Mouse (Mus musculus): ENCODE measurements at regions not wholly inside any gene's neighbourhood (a gene's known extent, or its start where the extent isn't known, plus 50 kb on each side); places are given as distances from the start of the nearest gene placed in this dataset.

DNA sequence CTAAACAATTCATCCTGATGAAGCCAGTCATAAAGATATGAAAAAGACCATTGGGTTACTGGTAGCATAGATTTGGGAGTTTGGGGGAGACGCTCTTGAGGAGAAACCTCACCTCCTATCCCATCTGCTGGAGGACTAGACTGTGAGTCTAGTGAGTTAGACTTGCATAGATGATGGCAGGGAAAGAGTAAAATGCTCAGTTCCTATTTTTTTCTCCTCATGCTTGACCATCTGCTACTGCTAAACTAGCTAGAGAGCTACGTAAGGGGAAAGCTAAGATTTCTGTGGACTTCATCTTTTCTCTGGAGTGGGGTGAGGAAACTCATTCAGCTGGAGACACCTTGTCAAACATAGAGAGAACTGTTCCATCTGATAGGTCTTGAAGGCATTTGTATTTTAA is 118.4 kb upstream of the Gnao1 start:
- WGBS = 90% methylated on average over 2 of the region's 2 CpGs
- H3K4me1 ChIP-seq = no peaks in the 10 kb centered on the region

DNA sequence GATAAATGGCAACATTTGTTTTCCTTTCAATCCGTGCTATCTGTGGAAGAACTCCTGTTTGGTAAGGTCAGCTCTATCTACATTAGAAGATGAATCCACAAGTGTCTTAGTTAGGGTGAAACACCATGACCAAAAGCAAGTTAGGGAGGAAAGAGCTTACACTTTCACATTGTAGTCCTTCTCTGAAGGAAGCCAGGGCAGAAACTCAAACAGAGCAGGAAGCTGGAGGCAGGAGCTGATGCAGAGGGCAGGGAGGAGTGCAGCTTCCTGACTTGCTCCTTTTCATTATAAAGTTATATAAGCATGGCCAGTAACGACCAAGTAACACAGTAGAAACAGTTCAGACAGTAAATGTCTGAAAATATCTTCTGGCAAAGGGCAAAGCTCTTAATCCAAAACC is 117.9 kb upstream of the Gnao1 start:
- no peaks in the 10 kb centered on the region for H3K9me3 ChIP-seq
- H3K27ac ChIP-seq (replicated peaks) = no peak overlapping the region
- no peaks in the 10 kb centered on the region for H3K36me3 ChIP-seq
- WGBS = 62% methylated on average over 2 of the region's 2 CpGs
- ATAC-seq (ENCODE audit: extremely low read depth, insufficient number of reproducible peaks, low FRiP score, low TSS enrichment) = no peak
- H3K9ac ChIP-seq = no peak overlapping the region
- no peaks in the 10 kb centered on the region for H3K4me1 ChIP-seq
- no peak overlapping the region for H3K4me3 ChIP-seq
- H3K4me2 ChIP-seq = no peak overlapping the region
- no peaks in the 10 kb centered on the region for H3K27me3 ChIP-seq (replicated peaks)

More for the DNA sequence above, 118.4 kb upstream of the Gnao1 start:
- H3K27ac ChIP-seq (replicated peaks) = no peak overlapping the region
- H3K36me3 ChIP-seq = no peaks in the 10 kb centered on the region
- ATAC-seq (ENCODE audit: extremely low read depth, insufficient number of reproducible peaks, low FRiP score, low TSS enrichment) = no peak
- no peaks in the 10 kb centered on the region for H3K9me3 ChIP-seq
- no peak overlapping the region for H3K9ac ChIP-seq
- no peak overlapping the region for H3K4me3 ChIP-seq
- no peak overlapping the region for H3K4me2 ChIP-seq
- no peaks in the 10 kb centered on the region for H3K27me3 ChIP-seq (replicated peaks)

DNA sequence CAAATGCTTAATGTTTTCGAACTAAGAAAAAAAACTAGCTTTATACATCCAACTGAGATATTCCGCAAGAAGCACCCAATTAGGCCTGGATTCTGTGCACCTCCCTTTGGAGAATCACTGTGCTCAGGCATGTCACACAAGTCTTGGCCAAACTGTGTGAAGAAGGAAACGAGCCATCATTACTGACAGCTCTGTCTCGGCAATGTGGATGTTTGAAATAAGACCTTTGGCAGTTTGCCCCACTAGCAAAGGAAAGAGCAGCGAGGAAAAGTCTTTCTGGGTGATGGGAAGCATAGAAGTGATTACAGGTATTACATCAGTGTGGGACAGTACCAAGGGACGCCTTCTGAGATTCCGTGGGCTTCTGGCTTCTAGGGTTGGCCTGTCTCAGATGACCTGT is 112.6 kb upstream of the Gnao1 start:
- Histone ChIP-seq H3K27ac (replicated peaks) (no peak overlapping the region), H3K4me3 (no peak overlapping the region), H3K36me3 (no peaks in the 10 kb centered on the region), H3K9ac (no peak overlapping the region), H3K4me1 (peaks cover 6% of the 10 kb centered on the region), H3K4me2 (no peak overlapping the region), H3K27me3 (replicated peaks) (no peaks in the 10 kb centered on the region), H3K9me3 (no peaks in the 10 kb centered on the region)
- WGBS = 42% methylated on average over 7 of the region's 7 CpGs
- no peak for ATAC-seq (ENCODE audit: extremely low read depth, insufficient number of reproducible peaks, low FRiP score, low TSS enrichment)

DNA sequence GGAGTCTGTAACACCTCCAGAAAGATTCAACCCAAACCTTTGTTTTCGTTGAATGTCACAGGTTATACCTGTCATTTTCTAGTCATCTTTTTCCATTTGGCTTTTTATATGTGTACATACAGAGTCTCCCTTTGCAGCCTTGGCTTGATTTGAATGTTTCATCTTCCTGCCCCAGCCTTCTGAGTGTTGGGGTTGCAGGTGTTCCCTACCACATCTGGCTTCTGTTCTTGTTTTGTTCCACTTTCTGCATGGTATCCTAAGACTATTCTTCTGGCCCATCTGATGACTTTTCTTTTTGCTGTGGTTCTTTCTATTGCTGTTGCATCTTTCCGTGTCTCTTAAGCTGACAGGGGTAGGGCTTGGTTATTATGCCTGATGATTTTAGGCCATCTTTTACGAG is 111.3 kb upstream of the Gnao1 start:
- peaks cover 6% of the 10 kb centered on the region for H3K4me1 ChIP-seq
- ATAC-seq (ENCODE audit: extremely low read depth, insufficient number of reproducible peaks, low FRiP score, low TSS enrichment) = no peak
- no peaks in the 10 kb centered on the region for H3K36me3 ChIP-seq
- H3K27me3 ChIP-seq (replicated peaks) = no peaks in the 10 kb centered on the region
- WGBS = 79% methylated on average over 3 of the region's 3 CpGs
- no peak overlapping the region for H3K4me2 ChIP-seq
- H3K27ac ChIP-seq (replicated peaks) = no peak overlapping the region
- no peak overlapping the region for H3K9ac ChIP-seq
- no peak overlapping the region for H3K4me3 ChIP-seq
- no peaks in the 10 kb centered on the region for H3K9me3 ChIP-seq

DNA sequence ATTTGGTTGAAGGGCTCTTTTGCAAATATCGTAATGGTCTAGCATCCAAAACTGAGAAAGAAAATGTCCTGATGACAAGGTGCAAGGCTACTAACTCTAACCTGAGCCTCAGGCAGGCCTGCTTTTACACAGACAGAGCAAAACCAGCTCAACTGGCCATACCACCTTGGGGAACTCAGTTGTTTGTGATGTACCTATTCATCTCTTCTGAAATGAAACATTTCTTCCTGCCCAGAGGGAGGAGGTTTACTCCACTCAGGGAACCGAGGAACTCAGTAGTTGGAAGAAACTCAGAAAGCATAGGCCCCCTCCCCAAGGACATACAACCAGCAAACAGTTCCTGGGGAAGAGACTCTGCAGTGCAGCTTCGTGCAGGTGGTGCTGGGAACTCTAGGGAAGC is 108.4 kb upstream of the Gnao1 start:
- no peak for ATAC-seq (ENCODE audit: extremely low read depth, insufficient number of reproducible peaks, low FRiP score, low TSS enrichment)
- H3K4me1 ChIP-seq = peaks cover 6% of the 10 kb centered on the region
- no peaks in the 10 kb centered on the region for H3K36me3 ChIP-seq
- 72% methylated on average over 3 of the region's 3 CpGs for whole genome bisulfite sequencing
- no peak overlapping the region for H3K27ac ChIP-seq (replicated peaks)
- H3K9me3 ChIP-seq = no peaks in the 10 kb centered on the region
- no peak overlapping the region for H3K9ac ChIP-seq
- H3K4me2 ChIP-seq = no peak overlapping the region
- no peaks in the 10 kb centered on the region for H3K27me3 ChIP-seq (replicated peaks)
- H3K4me3 ChIP-seq = no peak overlapping the region

DNA sequence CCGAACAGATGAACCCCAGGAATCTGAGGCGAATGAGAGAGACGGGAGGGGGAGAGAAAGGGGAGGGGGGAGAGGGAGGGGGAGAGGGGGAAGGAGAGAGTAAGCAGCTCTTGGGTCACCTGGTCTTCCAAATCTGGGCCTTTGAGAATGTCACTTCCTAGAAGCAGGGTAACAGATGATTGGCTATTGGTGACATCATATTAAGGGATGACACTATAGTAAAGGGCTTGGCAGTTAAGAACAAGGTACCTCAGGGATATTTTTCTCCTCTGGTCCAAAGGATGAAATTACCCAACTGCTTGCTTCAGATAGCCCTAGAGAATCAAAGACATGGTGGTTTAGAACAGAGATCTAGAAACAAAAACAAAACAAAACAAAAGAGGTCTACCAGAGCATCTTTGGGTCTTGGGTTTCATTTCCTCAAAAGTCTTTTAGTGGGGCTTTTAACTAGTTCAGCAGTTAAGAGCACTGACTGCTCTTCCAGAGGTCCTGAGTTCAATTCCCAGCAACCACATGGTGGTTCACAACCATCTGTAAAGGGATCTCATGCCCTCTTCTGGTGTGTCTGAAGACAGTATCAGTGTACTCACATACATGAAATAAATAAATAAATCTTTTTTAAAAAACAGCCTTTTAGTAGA is 97.6 kb upstream of the Gnao1 start:
- no peak overlapping the region for H3K4me3 ChIP-seq
- H3K9me3 ChIP-seq = no peaks in the 10 kb centered on the region
- no peak overlapping the region for H3K4me2 ChIP-seq
- no peak for ATAC-seq (ENCODE audit: extremely low read depth, insufficient number of reproducible peaks, low FRiP score, low TSS enrichment)
- H3K36me3 ChIP-seq = no peaks in the 10 kb centered on the region
- H3K9ac ChIP-seq = no peak overlapping the region
- no peak overlapping the region for H3K27ac ChIP-seq (replicated peaks)
- H3K27me3 ChIP-seq (replicated peaks) = no peaks in the 10 kb centered on the region
- no peaks in the 10 kb centered on the region for H3K4me1 ChIP-seq
- 80% methylated on average over 3 of the region's 3 CpGs for WGBS

DNA sequence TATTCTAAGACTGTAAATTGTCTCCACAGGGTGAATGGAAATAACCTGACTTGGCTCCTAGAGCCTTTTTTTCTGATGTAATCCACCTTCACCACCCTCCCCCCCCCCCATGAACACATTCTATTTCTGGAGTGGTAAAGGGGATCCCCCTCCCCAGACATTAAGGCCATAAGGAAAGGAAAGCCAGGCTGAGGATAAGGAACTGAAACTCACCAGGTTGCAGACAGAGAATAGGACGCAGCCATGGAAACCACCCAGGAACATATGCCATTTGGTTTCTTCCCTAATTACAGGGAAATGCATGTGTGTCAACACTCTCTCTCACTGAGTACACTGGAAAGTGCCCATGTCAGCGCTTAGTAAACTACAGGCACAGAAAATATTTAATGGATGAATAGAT is 96.5 kb upstream of the Gnao1 start:
- H3K9me3 ChIP-seq = 0 out of 2 replicates have a peak, but pooled peaks cover 3% of the 10 kb centered on the region
- H3K27me3 ChIP-seq (replicated peaks) = no peaks in the 10 kb centered on the region
- H3K27ac ChIP-seq (replicated peaks) = no peak overlapping the region
- no peak overlapping the region for H3K4me2 ChIP-seq
- H3K9ac ChIP-seq = no peak overlapping the region
- no peaks in the 10 kb centered on the region for H3K36me3 ChIP-seq
- H3K4me3 ChIP-seq = no peak overlapping the region
- H3K4me1 ChIP-seq = no peaks in the 10 kb centered on the region
- ATAC-seq (ENCODE audit: extremely low read depth, insufficient number of reproducible peaks, low FRiP score, low TSS enrichment) = no peak
- WGBS = 72% methylated on average over 2 of the region's 2 CpGs

DNA sequence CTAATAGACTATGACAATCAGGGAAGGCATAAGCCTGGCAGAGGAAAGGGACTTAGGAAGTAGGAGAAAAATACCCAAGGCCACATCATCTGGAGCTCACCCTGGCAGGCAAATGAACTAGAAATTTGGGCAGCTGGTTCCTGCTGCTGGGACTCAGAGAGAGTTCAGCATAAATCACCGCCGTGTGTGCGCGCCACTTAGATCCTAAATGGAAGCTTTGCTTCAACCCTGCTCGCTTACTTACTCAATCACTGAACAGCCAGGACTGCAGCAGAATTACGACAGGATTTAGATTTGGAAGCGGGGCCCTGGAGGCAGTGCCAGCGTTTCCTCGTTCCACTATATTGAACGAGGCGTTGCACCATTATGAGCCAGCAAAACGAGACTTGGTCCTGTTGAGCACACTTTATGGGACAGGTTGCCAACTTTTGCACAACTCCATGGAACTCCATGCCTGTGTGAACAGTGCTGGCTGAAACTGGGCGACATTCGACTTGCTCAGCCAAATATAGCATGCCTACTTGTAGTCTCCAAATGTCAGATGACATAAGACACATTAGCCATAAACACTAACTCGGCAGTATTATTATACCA is 84.8 kb upstream of the Gnao1 start:
- no peak for ATAC-seq (ENCODE audit: extremely low read depth, insufficient number of reproducible peaks, low FRiP score, low TSS enrichment)
- Histone ChIP-seq H3K4me3 (no peak overlapping the region), H3K36me3 (no peaks in the 10 kb centered on the region), H3K27me3 (replicated peaks) (no peaks in the 10 kb centered on the region), H3K27ac (replicated peaks) (no peak overlapping the region), H3K9me3 (no peaks in the 10 kb centered on the region), H3K9ac (no peak overlapping the region), H3K4me2 (no peak overlapping the region), H3K4me1 (peaks cover 7% of the 10 kb centered on the region; the same call in 1 of the 2 replicates)
- WGBS = 74% methylated on average over 15 of the region's 15 CpGs

DNA sequence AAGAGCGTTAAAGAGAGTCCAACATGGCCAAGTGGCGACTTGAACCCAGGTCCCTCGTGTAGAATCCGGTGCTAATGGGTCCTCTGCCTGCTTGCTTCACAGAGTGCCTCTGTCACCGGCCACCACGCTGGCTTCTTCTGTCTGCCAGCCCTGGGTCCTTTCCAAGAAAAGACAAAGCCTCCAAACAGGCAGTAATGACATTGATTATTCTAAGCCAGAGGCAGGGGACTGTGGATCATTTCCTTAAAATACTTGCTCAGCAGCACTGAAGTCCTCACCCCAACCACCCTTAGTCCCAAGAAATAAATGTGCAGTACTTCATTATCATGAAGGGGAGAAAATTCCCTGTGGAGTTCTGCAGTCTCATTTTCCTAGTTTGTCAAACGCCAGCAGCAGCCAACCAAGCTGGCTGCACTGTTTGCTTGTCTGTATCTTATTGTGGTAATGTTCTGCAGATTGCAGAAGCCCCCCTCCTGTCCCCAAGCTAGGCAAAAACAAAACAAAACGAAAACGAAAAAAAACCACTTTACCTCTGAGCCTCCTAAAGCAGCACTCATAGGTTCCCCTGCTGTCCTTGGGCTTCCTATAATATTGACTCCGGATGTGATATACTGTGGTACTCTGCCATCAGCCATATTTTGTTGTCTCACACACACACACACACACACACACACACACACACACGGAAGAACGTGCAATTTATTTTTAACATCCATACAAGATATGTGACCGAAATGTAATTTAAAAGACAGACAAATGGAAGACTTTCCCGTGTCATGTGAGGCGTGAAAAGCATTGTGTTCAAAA is 80.4 kb upstream of the Gnao1 start:
- Histone ChIP-seq H3K27ac (replicated peaks) (no peak overlapping the region), H3K9ac (no peak overlapping the region), H3K36me3 (no peaks in the 10 kb centered on the region), H3K27me3 (replicated peaks) (no peaks in the 10 kb centered on the region), H3K4me2 (no peak overlapping the region), H3K9me3 (no peaks in the 10 kb centered on the region), H3K4me1 (peaks cover 23% of the 10 kb centered on the region), H3K4me3 (no peak overlapping the region)
- ATAC-seq (ENCODE audit: extremely low read depth, insufficient number of reproducible peaks, low FRiP score, low TSS enrichment) = no peak
- WGBS = 70% methylated on average over 15 of the region's 15 CpGs

DNA sequence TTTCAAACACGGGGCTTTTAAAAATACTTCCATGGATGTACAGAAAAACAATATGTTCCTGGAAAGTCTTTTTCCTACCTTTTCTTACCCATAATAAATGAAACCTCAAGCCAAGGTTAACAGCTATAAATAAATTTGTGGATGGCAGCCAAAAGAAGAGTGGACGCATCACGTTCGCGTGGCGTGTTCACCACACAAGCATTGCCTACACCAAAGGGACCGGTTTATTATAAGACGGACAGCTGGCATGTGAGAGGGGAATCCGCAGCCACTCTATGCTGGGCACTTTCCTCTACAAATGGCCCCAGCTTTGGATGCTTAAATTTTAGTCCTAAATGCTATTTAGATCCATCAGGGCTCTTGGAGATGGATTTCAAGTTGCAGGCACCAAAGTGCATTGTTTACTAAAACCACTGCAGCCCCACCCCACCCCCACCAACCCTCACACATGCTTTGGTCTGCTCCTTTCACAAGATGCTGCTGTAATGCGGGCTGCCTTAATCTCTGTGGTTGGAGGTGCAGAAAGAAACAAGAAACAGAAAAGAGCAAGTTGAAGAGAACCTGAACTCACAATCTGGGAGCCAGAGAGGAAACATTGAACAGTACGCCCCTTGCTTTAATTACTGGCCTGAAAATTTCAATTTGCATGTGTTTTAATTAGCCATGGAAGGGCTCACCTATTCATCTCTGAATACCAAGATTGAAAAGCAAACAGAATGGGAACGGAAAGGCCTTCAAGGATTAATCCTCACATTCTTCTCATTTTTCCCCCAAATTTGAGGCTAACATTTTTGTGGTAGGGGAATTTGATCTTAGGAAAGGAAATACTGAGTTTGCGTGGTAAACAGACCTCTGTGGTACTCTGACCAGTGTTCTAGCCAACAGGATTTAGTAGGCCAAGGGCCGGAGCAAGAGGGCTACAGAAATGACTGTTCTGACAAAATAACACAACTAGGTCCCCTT is 78.7 kb upstream of the Gnao1 start:
- Histone ChIP-seq H3K27me3 (replicated peaks) (no peaks in the 10 kb centered on the region), H3K4me1 (peaks cover 40% of the 10 kb centered on the region), H3K4me2 (no peak overlapping the region), H3K36me3 (no peaks in the 10 kb centered on the region), H3K9me3 (no peaks in the 10 kb centered on the region), H3K9ac (no peak overlapping the region), H3K4me3 (no peak overlapping the region), H3K27ac (replicated peaks) (no peak overlapping the region)
- 64% methylated on average over 14 of the region's 14 CpGs for WGBS
- ATAC-seq (ENCODE audit: extremely low read depth, insufficient number of reproducible peaks, low FRiP score, low TSS enrichment) = no peak

DNA sequence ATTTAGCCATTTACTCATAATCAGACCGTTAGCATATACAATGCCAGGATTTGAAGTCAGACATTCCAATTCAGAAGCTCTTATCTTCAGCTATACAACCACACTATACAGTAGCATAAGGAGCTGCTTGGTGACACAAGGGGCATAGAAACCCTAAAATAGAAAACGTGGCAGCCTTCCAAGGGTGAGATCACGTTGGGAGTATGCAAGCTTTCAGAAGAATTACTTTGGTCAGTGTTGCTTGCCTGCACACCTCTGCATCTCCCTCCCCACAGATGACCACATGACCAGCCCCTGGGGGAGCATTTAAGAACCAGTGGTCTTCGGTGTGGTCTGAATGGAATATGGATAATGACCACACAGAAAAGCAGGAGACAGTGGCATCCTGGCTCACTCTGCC is 74.9 kb upstream of the Gnao1 start:
- no peak overlapping the region for H3K4me3 ChIP-seq
- H3K36me3 ChIP-seq = no peaks in the 10 kb centered on the region
- H3K9me3 ChIP-seq = no peaks in the 10 kb centered on the region
- H3K4me1 ChIP-seq = peaks cover 37% of the 10 kb centered on the region
- peak overlapping the region; percentile 81 for H3K27ac ChIP-seq (replicated peaks)
- H3K9ac ChIP-seq = no peak overlapping the region
- no peaks in the 10 kb centered on the region for H3K27me3 ChIP-seq (replicated peaks)
- WGBS = 30% methylated on average over 4 of the region's 4 CpGs
- ATAC-seq (ENCODE audit: extremely low read depth, insufficient number of reproducible peaks, low FRiP score, low TSS enrichment) = peak; percentile 73; the same call in 1 of the 2 replicates
- H3K4me2 ChIP-seq = peak overlapping the region; percentile 32; the same call in 1 of the 2 replicates
